Mouse (Mus musculus): Measurements from ENCODE around the gene Sh3glb2.

DNA sequence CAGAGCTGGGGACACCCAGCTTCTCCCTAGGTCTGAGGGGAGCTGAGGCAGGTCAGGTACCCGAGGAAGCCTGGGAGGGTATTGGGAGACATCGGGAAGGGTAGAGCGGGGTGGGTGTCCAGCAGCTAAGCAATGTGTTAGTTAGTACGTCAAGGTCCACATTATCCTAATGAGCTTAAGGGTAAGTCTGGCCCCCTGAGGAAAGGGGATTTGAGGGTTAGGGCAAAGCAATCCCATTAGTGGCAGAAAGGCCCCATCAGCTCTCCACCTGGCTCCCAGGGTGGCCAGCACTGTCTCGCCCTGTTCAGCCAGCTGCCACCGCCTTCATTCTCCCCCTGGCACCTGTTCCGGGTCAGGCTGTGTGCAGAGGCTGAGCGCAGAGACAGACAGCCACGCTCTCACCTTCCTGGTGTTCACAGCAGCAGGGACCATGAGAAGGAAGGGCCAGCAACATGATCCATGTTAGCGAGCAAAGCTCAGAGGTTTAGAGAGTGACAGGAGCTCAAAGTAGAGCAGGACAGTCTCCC is 38.9 kb upstream of the Sh3glb2 start:
- TF ChIP-seq POLR2A (IDR thresholded peaks at IDR 0.05; ENCODE audit: control insufficient read depth, extremely low read depth, insufficient read depth, low read length, poor library complexity), result no peak
- no peak for TF ChIP-seq CTCF (IDR thresholded peaks at IDR 0.05; ENCODE audit: borderline replicate concordance, control insufficient read depth, extremely low read depth, insufficient read depth, low read length, poor library complexity)
